Mouse (Mus musculus) adrenal gland, postnatal 25 days (tissue): Measurements from ENCODE around the gene Romo1. TPM values are rescaled to one million over a fixed set of nuclear protein-coding genes. Genes with fewer than 3 reads are reported as not detected.
"Not testable (repeated sequence)": the region's sequence is repeated elsewhere in the genome, so short reads cannot be mapped to it uniquely, and the experiment has no call there.

Experiments
- DNase-seq: peaks from one replicate; pipeline ENCODE4 v3.0.0; 2021; ENCODE audit warnings: mixed read lengths
- long read RNA-seq: library from polyadenylated mRNA; stranded (forward); transcript quantifications from one replicate; pipeline ENCODE4 v2.0.0, GENCODE M21; 2021
- total RNA-seq: library from RNA; stranded (reverse); gene quantifications from 2 replicates; pipeline ENCODE4 v1.2.3, GENCODE M21; 2021

Gene Romo1
- 259 and 329 TPM in 2 replicates for total RNA-seq
- long read RNA-seq, transcript Romo1-202 (2 exons, 550 nt): minor isoform, 19 of 171 reads
- long read RNA-seq, transcript Romo1-204 (3 exons, 379 nt): minor isoform, 5 of 171 reads
- long read RNA-seq, transcript Romo1-201 (3 exons, 569 nt): major isoform, 105 of 171 reads
- long read RNA-seq, partial matches to known transcripts: 42 of 171 reads
- long read RNA-seq, other reads (novel, unspliced or antisense): 0 of 171 reads

- DNase-seq: peak; percentile 91
These were observed at the start of gene Romo1, which contains the start of gene Nfs1 for GRCm38 (mm10) chr2:156143953-156144724. Gene Romo1, plus strand, starts transcription at chr2:156144039. Gene Nfs1, minus strand, starts transcription at chr2:156144186.

GRCm38 (mm10) chr2:156110627-156111357 is 33.0 kb upstream of the Romo1 start:
- no peak for DNase-seq

GRCm38 (mm10) chr2:156111358-156112079 is 32.3 kb upstream of the Romo1 start, which contains the start of the genes Cpne1 and Rbm12:
Gene Cpne1, minus strand, starts transcription at chr2:156111965.
Gene Rbm12, minus strand, starts transcription at chr2:156111978.
- peak; percentile 94 for DNase-seq

- DNase-seq: not testable (repeated sequence)
These were observed 31.8 kb upstream of the Romo1 start for GRCm38 (mm10) chr2:156112080-156112423.

GRCm38 (mm10) chr2:156119566-156119965 is 24.3 kb upstream of the Romo1 start:
- DNase-seq: no peak

- DNase-seq: no peak
These were observed 20.1 kb upstream of the Romo1 start for GRCm38 (mm10) chr2:156123731-156124130.

- no peak for DNase-seq
These were observed 16.8 kb upstream of the Romo1 start, which contains the start of gene Gm28036 for GRCm38 (mm10) chr2:156126992-156127391. Gene Gm28036, minus strand, starts transcription at chr2:156127092.

- DNase-seq: no peak
These were observed 9.7 kb upstream of the Romo1 start for GRCm38 (mm10) chr2:156134161-156134560.

GRCm38 (mm10) chr2:156135695-156136094 is 8.1 kb upstream of the Romo1 start:
- no peak for DNase-seq

- no peak for DNase-seq
These were observed 1.0 kb upstream of the Romo1 start for GRCm38 (mm10) chr2:156142820-156143219.

GRCm38 (mm10) chr2:156143367-156143766 is 472 bp upstream of the Romo1 start:
- DNase-seq: no peak

- no peak for DNase-seq
These were observed 1.8 kb downstream of the Romo1 start for GRCm38 (mm10) chr2:156145486-156146130.

- no peak for DNase-seq
These were observed 2.6 kb downstream of the Romo1 start for GRCm38 (mm10) chr2:156146272-156146989.

- no peak for DNase-seq
These were observed 3.6 kb downstream of the Romo1 start for GRCm38 (mm10) chr2:156147316-156147915.

- DNase-seq: no peak
These were observed 7.7 kb downstream of the Romo1 start for GRCm38 (mm10) chr2:156151538-156151937.

- no peak for DNase-seq
These were observed 21.6 kb downstream of the Romo1 start for GRCm38 (mm10) chr2:156165478-156165877.

- DNase-seq: no peak
These were observed 22.7 kb downstream of the Romo1 start for GRCm38 (mm10) chr2:156166557-156166956.

GRCm38 (mm10) chr2:156177079-156177478 is 33.2 kb downstream of the Romo1 start:
- DNase-seq: no peak

- no peak for DNase-seq
These were observed 33.8 kb downstream of the Romo1 start for GRCm38 (mm10) chr2:156177651-156178050.

GRCm38 (mm10) chr2:156179046-156179795 is 35.4 kb downstream of the Romo1 start:
- peak; percentile 79 for DNase-seq
